Mouse (Mus musculus) cerebellum, adult 2 months (tissue): ENCODE measurements at regions not wholly inside any gene's neighbourhood (a gene's known extent, or its start where the extent isn't known, plus 50 kb on each side); places are given as distances from the start of the nearest gene placed in this dataset.

Experiments used
- CTCF ChIP-seq: fragments of 200-500 bp; IDR thresholded peaks from 2 replicates; pipeline ENCODE4 v1.5.1; 2011; ENCODE audit warnings: low read depth, mild to moderate bottlenecking, control low read depth, low read length, moderate library complexity, borderline replicate concordance; ENCODE audit not compliant: insufficient read depth
- POLR2A ChIP-seq: fragments of 200-500 bp; IDR thresholded peaks from 2 replicates; pipeline ENCODE4 v1.6.1; 2011; ENCODE audit warnings: low read length, control low read depth, borderline replicate concordance; ENCODE audit not compliant: insufficient read depth

DNA sequence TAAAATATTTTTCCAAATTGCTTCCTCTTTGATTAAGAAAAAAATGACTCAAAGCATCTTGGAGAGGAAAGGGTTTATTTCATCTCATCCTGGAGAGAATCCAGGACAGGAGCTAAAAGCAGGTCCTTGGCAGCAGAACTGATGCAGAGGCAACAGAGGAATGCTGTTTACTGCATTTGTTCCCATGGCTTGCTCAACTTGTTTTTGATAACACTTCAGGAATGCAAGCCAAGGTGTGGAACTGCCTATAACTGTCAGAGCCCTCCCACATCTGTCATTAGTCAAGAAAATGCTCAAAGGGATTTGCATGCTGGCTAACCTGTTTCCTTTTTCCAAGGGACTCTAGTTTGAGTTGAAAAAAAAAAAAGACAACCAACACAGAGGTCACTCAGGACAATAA, 714.2 kb downstream of the Ets1 start:
- no peak for TF ChIP-seq CTCF
- no peak for TF ChIP-seq POLR2A
